Mouse (Mus musculus) embryonic facial prominence, embryonic 12.5 days (tissue): Measurements from ENCODE around the gene Gm37240. TPM values are rescaled to one million over a fixed set of nuclear protein-coding genes. Genes with fewer than 3 reads are reported as not detected.

ENCODE experiments used
- ATAC-seq: fragments of 200-750 bp; cut with Nextera tagmentation; 2 replicates; pipeline ENCODE4 v1.8.0; 2017; ENCODE audit not compliant: insufficient number of reproducible peaks, insufficient read depth, low FRiP score, low TSS enrichment
- H3K27ac ChIP-seq: fragments of 300-500 bp; sonication (generic); 2 replicates; pipeline ENCODE4 v1.5.1; 2016; ENCODE audit warnings: mild to moderate bottlenecking
- H3K27me3 ChIP-seq: fragments of 300-500 bp; sonication (generic); 2 replicates; pipeline ENCODE4 v1.6.1; 2016; ENCODE audit warnings: mild to moderate bottlenecking, moderate library complexity
- H3K36me3 ChIP-seq: fragments of 300-500 bp; sonication (generic); 2 replicates; pipeline ENCODE4 v1.6.1; 2016; ENCODE audit warnings: mild to moderate bottlenecking
- H3K4me1 ChIP-seq: fragments of 300-500 bp; sonication (generic); 2 replicates; pipeline ENCODE4 v1.6.1; 2016
- H3K4me2 ChIP-seq: fragments of 300-500 bp; sonication (generic); replicated peaks from 2 replicates; pipeline ENCODE4 v1.6.1; 2016; ENCODE audit warnings: mild to moderate bottlenecking, moderate library complexity
- H3K4me3 ChIP-seq: fragments of 300-500 bp; sonication (generic); 2 replicates; pipeline ENCODE4 v1.5.1; 2016; ENCODE audit warnings: mild to moderate bottlenecking
- H3K9ac ChIP-seq: fragments of 300-500 bp; sonication (generic); 2 replicates; pipeline ENCODE4 v1.6.1; 2016; ENCODE audit warnings: mild to moderate bottlenecking, moderate library complexity
- H3K9me3 ChIP-seq: fragments of 300-500 bp; sonication (generic); 2 replicates; pipeline ENCODE4 v1.6.1; 2016; ENCODE audit warnings: mild to moderate bottlenecking, moderate library complexity
- WGBS: fragments of 180-500 bp; shearing (Covaris S2); methylation state at CpG from one replicate; pipeline ENCODE4 v1.1.7; 2016; 5-methylcytosine and 5-hydroxymethylcytosine counted together
- polyA plus RNA-seq: library from polyadenylated mRNA; unstranded; fragments of >200 nt; fragmentation: Nextera tagmentation; extraction: Ambion mirVana; gene quantifications from 2 replicates; pipeline ENCODE4 v1.2.1, GENCODE M21; 2016

Gene Gm37240
- polyA plus RNA-seq, 1 experiment from 2014 or later: 4.0 TPM

DNA sequence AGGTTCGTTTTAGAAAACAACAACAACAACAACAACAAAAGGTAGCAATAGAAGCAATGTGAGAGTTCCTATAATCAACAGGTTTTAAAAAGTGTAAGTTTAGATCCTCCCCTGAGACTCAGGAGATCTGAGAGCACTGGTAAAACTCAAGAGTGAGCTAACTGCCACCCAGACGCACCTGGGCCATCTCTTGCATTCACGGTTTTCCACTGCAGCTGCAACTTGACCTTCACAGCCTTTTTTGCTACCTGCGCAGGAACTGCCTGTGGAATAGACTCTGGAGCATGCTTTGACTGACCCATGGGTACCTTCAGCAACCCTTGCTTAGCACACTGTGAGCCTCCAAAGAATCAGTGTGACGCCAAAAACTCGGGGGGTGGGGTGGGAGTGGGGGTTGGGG lies 1157.5 kb downstream of the Gm37240 start:
- no peaks in the 10 kb centered on the region for H3K9me3 ChIP-seq
- H3K36me3 ChIP-seq: no peaks in the 10 kb centered on the region
- no peak overlapping the region for H3K27ac ChIP-seq
- peaks cover 18% of the 10 kb centered on the region; the same call in 1 of the 2 replicates for H3K27me3 ChIP-seq
- peaks cover 16% of the 10 kb centered on the region for H3K4me1 ChIP-seq
- 75% methylated on average over 6 of the region's 6 CpGs for WGBS
- no peak overlapping the region for H3K4me2 ChIP-seq
- ATAC-seq: no peak
- no peak overlapping the region for H3K9ac ChIP-seq
- H3K4me3 ChIP-seq: no peak overlapping the region

DNA sequence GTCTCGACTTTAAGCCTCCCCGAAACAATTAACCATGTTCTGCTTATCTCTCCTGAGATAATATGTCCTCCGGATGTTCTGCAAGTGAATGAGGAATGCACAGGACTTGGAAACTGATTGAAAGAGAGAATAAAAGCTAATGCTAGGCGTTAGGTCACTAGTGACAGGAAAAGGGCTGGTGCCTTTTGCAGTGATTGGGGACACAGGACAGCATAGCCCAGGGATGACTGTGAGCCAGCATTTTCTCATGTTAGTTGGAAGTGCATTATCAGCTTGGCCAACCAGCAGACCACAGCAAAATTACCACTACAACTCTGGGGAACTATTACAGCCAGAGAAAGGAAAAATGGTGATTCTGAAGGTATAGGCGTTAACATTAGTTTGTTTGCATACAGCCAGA lies 1163.3 kb downstream of the Gm37240 start:
- no peaks in the 10 kb centered on the region for H3K9me3 ChIP-seq
- WGBS: 76% methylated on average over 5 of the region's 5 CpGs
- no peak for ATAC-seq
- no peak overlapping the region for H3K9ac ChIP-seq
- no peak overlapping the region for H3K4me3 ChIP-seq
- H3K4me1 ChIP-seq: no peaks in the 10 kb centered on the region
- no peaks in the 10 kb centered on the region for H3K27me3 ChIP-seq
- no peak overlapping the region for H3K4me2 ChIP-seq
- no peak overlapping the region for H3K27ac ChIP-seq
- H3K36me3 ChIP-seq: no peaks in the 10 kb centered on the region

DNA sequence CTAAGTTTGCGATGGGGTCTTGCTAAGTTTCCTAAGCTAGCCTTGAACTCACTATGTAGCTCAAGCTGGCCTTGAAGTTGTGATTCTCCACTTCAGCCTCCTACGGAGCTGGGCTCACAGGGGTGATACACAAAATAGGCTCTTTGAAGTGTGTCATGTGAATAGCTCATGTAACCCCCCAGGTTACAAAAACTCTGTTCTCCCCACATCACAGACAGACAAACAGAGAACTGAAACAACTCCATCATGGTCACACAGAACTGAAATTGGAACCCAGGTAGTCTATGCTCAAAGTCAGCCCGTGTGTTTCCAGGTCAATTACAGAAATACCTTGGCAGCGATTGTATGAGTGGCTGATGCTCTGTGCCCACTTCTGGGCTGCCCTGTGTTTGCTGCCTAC lies 1164.6 kb downstream of the Gm37240 start:
- ATAC-seq: no peak
- Histone ChIP-seq H3K27me3 (no peaks in the 10 kb centered on the region), H3K4me2 (no peak overlapping the region), H3K4me1 (no peaks in the 10 kb centered on the region), H3K36me3 (no peaks in the 10 kb centered on the region), H3K9ac (no peak overlapping the region), H3K9me3 (no peaks in the 10 kb centered on the region), H3K4me3 (no peak overlapping the region), H3K27ac (no peak overlapping the region)
- WGBS: 89% methylated on average over 4 of the region's 4 CpGs

DNA sequence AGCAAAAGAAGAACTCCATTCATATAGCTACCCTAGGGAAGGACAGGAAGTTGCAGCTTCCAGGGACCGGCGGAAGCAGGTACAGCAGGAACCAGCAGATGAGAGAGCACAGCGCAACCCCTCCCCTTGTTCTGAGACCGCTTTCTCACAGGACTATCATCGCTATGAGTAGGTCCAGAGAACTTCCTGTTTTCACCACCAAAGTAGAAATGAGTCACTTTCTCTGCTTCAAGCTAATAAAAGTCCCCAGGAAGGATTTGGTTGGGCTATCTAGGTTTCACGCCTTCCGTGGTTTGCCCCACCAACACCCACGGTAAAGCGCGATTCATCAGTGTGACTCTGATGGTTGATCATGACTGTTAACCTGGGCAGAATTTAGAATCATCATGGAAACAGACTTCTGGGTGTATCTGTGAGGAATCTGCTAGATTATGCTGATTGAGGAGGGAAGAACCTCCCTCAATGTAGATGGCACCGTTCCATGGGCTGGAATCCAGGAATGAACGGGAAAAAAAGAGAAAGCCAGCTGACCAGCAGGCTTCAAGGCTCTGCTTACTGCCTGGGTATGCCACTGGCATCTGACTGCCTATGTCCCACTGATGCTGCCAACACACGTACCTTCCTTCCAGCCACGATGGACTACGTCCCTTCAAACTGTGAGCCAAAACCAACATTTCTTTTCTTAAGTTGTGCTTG lies 1172.1 kb downstream of the Gm37240 start:
- no peak overlapping the region for H3K27ac ChIP-seq
- ATAC-seq: no peak
- WGBS: 93% methylated on average over 15 of the region's 15 CpGs

DNA sequence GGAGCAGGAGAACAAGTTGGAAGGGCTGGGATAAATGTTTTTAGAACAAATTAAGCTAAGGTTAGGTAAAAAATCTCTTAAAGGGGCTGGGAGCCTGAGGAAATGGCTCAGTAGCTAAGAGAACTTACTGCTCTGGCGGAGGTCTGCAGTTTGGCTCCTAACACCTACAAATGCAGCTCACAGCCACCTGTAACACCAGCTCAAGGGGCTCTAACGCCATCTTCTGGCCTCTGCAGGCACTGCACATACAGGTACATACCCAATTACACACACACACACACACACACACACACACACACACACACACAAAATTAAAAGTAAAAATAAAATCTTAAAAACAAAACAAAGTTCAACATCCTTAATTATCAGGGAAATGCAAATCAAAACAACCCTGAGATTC lies 1174.4 kb downstream of the Gm37240 start:
- ATAC-seq: no peak
- 55% methylated on average over 2 of the region's 2 CpGs for WGBS
- H3K9me3 ChIP-seq: 0 out of 2 replicates have a peak, but pooled peaks cover 5% of the 10 kb centered on the region

More for the DNA sequence above, 1172.1 kb downstream of the Gm37240 start:
- Histone ChIP-seq H3K4me2 (no peak overlapping the region), H3K4me1 (0 out of 2 replicates have a peak, but pooled peaks cover 3% of the 10 kb centered on the region), H3K4me3 (no peak overlapping the region), H3K36me3 (no peaks in the 10 kb centered on the region), H3K9me3 (0 out of 2 replicates have a peak, but pooled peaks cover 5% of the 10 kb centered on the region), H3K9ac (no peak overlapping the region), H3K27me3 (no peaks in the 10 kb centered on the region)

DNA sequence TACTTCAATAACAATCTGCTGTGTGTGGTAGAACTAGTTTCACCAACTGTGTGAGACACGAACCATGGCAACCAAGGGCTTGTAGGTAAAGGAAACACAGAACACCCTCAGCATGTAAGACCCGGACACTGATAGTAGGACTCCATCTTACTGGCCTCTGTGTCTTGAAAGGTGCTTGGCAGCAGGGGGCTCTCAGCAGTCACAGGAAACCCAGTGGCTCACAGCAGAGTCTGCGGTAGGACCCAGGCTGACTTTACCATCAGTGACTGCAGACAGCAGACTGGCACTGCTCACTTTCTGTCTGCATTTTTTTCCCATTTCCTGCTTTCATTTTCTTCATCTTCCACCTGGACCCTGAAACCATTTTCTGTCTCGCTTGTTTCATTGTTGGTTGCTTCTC lies 1176.6 kb downstream of the Gm37240 start:
- no peaks in the 10 kb centered on the region for H3K4me1 ChIP-seq

More for the DNA sequence above, 1174.4 kb downstream of the Gm37240 start:
- Histone ChIP-seq H3K4me1 (0 out of 2 replicates have a peak, but pooled peaks cover 3% of the 10 kb centered on the region), H3K4me3 (no peak overlapping the region), H3K9ac (no peak overlapping the region), H3K36me3 (no peaks in the 10 kb centered on the region), H3K4me2 (no peak overlapping the region), H3K27me3 (no peaks in the 10 kb centered on the region), H3K27ac (no peak overlapping the region)

DNA sequence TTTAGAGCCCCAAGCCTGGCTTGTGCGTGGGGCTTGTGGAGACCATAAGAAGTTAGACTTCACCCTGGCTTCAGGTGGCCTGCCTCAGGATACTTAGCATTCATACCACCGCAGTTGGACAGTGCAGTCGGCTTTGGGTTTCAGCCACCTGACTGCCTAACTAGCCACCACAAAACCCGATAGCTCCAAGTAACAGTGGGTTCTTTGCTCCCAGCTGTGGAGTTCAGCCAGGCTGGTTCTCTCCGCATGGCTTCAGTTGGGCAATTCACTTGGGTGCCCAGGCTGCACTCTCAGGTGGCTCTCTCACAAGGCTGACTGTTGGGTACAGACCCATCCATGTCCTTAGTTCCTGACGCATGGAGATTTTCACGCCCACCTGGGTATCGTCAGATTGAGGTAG lies 1177.4 kb downstream of the Gm37240 start:
- ATAC-seq: no peak
- no peak overlapping the region for H3K4me3 ChIP-seq
- 88% methylated on average over 8 of the region's 8 CpGs for WGBS
- no peak overlapping the region for H3K27ac ChIP-seq
- H3K36me3 ChIP-seq: no peaks in the 10 kb centered on the region
- H3K27me3 ChIP-seq: no peaks in the 10 kb centered on the region
- no peak overlapping the region for H3K4me2 ChIP-seq
- H3K9ac ChIP-seq: no peak overlapping the region
- H3K4me1 ChIP-seq: no peaks in the 10 kb centered on the region
- H3K9me3 ChIP-seq: no peaks in the 10 kb centered on the region; the same call in 1 of the 2 replicates

More for the DNA sequence above, 1176.6 kb downstream of the Gm37240 start:
- 73% methylated on average over 4 of the region's 4 CpGs for WGBS
- H3K4me2 ChIP-seq: no peak overlapping the region
- no peak overlapping the region for H3K27ac ChIP-seq
- H3K36me3 ChIP-seq: no peaks in the 10 kb centered on the region
- no peaks in the 10 kb centered on the region for H3K27me3 ChIP-seq
- no peak overlapping the region for H3K9ac ChIP-seq
- ATAC-seq: no peak
- H3K4me3 ChIP-seq: no peak overlapping the region
- H3K9me3 ChIP-seq: peaks cover 4% of the 10 kb centered on the region; the same call in 1 of the 2 replicates

DNA sequence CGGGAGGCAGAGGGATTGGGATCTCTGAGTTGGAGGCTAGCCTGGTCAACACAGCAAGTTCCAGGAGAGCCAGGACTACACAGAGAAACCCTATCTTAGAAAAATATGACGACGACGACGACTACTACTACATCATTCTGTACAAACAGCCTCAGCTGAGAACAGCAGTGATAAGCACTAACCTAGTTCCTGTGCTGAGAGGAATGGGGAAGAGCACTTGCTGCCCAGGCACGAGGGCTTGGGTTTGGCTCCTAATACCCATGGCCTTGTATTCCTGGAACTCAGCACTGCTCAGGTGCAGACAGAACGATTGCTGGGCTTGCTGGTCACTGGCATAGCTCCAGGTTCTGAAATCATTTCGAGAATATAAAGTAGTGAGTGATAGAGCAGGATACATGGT lies 1178.2 kb downstream of the Gm37240 start:
- H3K9me3 ChIP-seq: no peaks in the 10 kb centered on the region; the same call in 1 of the 2 replicates
- no peak overlapping the region for H3K9ac ChIP-seq
- no peak for ATAC-seq
- no peaks in the 10 kb centered on the region for H3K36me3 ChIP-seq
- no peak overlapping the region for H3K27ac ChIP-seq
- no peak overlapping the region for H3K4me3 ChIP-seq
- 91% methylated on average over 8 of the region's 8 CpGs for WGBS
- no peak overlapping the region for H3K4me2 ChIP-seq
- H3K27me3 ChIP-seq: no peaks in the 10 kb centered on the region
- no peaks in the 10 kb centered on the region for H3K4me1 ChIP-seq

DNA sequence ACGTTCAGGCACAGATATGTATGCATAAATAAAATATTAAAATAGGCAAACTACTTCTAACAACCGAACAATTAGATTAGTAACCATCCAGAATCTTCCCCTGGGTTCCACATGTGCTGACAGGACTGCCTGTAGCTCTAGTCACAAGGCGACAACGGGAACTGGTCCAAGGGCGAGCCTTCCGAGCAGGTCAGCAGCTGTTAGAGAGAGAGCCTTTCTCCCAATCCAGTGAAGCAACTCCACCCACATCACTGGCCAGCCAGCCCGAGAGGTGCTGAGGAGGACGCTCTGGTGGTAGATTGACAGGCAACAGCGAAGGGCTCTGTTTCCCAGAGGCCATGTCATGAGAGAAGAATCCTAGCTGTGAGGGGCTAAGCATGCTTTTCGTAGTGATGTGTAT lies 1178.8 kb downstream of the Gm37240 start:
- H3K27me3 ChIP-seq: no peaks in the 10 kb centered on the region
- H3K9ac ChIP-seq: no peak overlapping the region
- no peaks in the 10 kb centered on the region for H3K36me3 ChIP-seq
- H3K4me1 ChIP-seq: no peaks in the 10 kb centered on the region
- H3K4me2 ChIP-seq: no peak overlapping the region
- no peak for ATAC-seq
- WGBS: 79% methylated on average over 10 of the region's 10 CpGs
- H3K4me3 ChIP-seq: no peak overlapping the region
- H3K9me3 ChIP-seq: no peaks in the 10 kb centered on the region; the same call in 1 of the 2 replicates
- H3K27ac ChIP-seq: no peak overlapping the region

DNA sequence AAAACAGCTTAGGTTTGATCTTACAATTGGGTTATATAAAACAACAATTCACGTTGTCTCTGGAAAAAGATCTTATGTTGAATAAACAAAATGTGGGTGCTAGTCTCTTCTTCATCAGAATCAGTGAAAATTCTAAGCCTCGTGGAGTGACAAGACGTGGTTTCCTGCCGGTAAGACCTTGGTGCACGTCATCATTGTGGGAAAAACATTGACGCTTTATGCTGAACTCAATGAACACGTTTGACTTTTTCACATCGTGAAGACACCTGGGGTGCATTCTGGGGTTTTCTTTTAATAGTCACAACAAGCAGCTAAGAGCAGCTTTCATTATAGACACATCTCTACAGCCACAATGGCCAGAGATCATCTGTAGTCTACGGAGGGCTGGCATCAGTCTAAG lies 1182.1 kb downstream of the Gm37240 start:
- no peaks in the 10 kb centered on the region; the same call in 1 of the 2 replicates for H3K9me3 ChIP-seq
- 88% methylated on average over 9 of the region's 9 CpGs for WGBS
- no peak for ATAC-seq

DNA sequence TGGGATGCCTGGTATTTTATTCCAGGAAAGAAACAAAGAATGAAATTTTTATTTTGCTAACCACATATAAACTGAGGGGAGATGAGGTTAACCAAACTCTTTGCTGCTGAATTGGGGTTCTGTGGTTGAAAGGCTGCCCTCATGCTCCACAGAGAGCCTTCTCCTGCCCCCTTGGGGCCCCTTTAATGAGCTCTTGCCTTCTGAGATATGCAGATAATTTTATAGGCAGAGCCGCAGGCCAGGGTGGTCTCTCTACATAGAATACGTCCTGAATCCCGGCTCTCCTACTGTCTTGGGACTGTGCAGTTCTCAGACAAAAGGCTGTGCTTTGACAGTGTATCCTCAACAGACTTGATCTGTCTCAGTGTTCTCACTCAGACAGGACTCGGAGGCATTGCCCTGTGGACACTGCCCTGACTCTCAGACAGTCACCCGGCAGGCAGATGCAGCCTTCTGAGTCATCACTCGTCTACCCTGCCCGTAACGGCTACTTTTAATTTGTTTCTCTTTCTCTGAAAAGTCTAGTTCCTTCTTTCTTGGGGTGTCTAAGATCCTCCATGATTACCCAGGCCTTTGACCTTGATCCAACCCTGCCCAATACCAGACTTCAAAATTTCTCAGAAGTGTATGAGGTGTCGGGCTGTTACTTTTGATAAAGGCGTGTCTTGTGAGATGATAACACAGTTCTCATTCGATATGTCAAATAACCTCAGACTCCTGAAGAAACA lies 1184.1 kb downstream of the Gm37240 start:
- Histone ChIP-seq H3K9ac (no peak overlapping the region), H3K4me3 (no peak overlapping the region), H3K27ac (no peak overlapping the region), H3K27me3 (no peaks in the 10 kb centered on the region), H3K4me2 (no peak overlapping the region), H3K36me3 (no peaks in the 10 kb centered on the region), H3K9me3 (no peaks in the 10 kb centered on the region; the same call in 1 of the 2 replicates), H3K4me1 (no peaks in the 10 kb centered on the region)
- 82% methylated on average over 11 of the region's 11 CpGs for WGBS
- no peak for ATAC-seq

More for the DNA sequence above, 1182.1 kb downstream of the Gm37240 start:
- H3K9ac ChIP-seq: no peak overlapping the region
- H3K36me3 ChIP-seq: no peaks in the 10 kb centered on the region
- no peak overlapping the region for H3K27ac ChIP-seq
- no peak overlapping the region for H3K4me2 ChIP-seq
- no peaks in the 10 kb centered on the region for H3K27me3 ChIP-seq
- H3K4me3 ChIP-seq: no peak overlapping the region
- H3K4me1 ChIP-seq: no peaks in the 10 kb centered on the region

DNA sequence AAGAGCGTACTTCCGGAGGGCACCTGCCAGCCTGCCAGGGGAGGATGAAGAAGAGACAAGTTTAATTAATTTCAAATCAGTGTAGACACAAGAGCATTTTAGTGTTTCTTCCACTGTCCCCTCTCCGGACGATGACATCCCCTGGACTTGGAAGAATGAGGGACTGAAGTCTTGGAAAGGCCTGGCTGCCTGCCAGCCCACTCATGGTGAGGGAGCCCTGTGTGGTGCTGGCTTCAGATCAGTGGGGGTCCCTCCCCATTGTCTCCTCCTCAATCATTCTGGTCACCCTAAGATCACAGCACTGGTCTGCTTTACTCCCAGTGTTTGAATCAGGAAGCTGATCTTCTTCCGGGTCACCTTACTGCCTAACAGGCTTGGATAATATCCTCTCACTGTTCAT lies 1185.4 kb downstream of the Gm37240 start:
- Histone ChIP-seq H3K27ac (no peak overlapping the region), H3K4me3 (no peak overlapping the region), H3K27me3 (no peaks in the 10 kb centered on the region), H3K36me3 (no peaks in the 10 kb centered on the region), H3K4me1 (0 out of 2 replicates have a peak, but pooled peaks cover under 1% of the 10 kb centered on the region), H3K4me2 (no peak overlapping the region), H3K9me3 (no peaks in the 10 kb centered on the region; the same call in 1 of the 2 replicates), H3K9ac (no peak overlapping the region)
- no peak for ATAC-seq
- 86% methylated on average over 5 of the region's 5 CpGs for WGBS
